Mouse (Mus musculus): ENCODE results near the gene Adh6b.
"Not testable (repeated sequence)": the region's sequence is repeated elsewhere in the genome, so short reads cannot be mapped to it uniquely, and the experiment has no call there.

Adh6b gene

DNA sequence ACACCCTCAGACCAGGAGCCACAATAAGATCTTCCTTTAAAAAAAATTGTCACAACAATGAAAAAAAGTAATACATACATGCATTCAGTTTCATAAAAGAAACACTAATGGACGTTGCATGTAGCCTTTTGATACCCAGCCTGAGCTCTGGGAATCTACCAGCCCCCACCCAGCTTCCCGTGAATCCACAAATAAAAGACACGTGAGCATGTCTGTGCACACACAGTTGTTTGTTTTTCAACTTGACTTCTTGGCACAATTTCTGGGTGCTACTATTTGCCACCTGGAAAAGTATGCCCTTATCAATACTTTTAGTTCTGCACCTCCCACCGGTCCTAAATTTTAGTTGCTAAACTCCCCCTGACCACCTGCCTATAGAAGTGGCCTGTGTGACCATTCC is 19.1 kb downstream of the Adh6b start:
- intact Hi-C loops (cut with DNase I): no loop called here

GRCm38 (mm10) chr3:138362920-138363319 is 21.3 kb downstream of the Adh6b start:
- intact Hi-C loops (cut with DNase I): no loop called here

DNA sequence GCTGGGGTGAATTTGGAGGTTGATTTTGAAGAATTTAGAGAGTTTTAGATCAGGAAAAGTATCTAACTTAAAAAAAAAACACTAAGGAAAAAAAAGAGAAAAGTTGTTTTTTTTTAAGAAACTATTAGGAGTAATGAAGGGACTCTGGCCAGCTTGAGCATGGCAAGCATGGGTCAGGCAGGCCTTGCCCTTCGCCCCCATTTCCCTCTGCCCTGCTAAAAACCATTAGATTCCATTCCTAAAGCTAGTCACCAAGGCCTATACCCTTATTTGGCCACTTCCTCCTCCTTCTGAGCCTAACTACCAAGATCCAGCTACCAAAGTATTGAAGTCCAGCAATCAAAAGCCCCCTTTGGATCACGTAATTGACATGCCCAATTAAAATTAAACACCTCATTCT is 24.6 kb downstream of the Adh6b start:
- intact Hi-C loops (cut with DNase I): no loop called here

DNA sequence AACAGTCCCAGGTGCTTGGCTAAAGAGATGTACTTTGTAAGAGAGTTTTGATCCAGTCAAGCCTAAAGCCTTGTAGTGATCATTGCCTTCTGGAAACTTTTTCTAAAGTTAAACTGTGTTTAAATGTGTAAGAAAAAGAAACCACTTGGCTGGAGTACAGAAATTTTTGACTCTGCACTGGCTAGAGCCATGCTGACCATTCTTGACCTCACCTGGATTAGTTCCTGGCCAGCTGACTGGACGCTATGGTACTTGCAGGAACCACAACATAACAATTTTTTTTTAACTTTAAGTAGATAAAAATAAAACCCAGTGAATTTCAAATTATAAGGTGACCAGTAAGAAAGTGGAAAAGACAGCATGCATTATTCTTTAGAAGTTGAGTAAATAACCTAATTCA is 28.0 kb downstream of the Adh6b start:
- intact Hi-C loops (cut with DNase I): no loop called here

DNA sequence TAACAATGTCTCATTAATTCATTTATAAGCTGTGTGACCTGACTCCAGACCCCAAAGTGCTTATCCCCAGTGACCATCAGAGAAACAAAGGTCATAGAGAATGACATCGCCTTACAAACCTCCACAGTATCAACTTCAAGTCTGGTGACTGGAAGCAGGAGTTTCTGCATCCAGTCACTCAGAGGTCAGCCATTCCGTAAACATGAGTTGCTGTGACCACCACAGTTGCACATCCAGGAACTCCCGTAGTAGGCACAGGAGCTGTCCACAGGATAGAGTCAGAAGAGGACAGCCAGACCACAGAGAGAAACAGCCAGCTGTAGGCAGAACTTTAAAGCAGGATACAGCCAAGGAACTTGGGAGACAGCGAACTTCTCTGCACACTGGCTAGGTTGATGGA is 28.7 kb downstream of the Adh6b start:
- intact Hi-C loops (cut with DNase I): not testable (repeated sequence)

GRCm38 (mm10) chr3:138373920-138374319 is 32.3 kb downstream of the Adh6b start:
- intact Hi-C loops (cut with DNase I): no loop called here

DNA sequence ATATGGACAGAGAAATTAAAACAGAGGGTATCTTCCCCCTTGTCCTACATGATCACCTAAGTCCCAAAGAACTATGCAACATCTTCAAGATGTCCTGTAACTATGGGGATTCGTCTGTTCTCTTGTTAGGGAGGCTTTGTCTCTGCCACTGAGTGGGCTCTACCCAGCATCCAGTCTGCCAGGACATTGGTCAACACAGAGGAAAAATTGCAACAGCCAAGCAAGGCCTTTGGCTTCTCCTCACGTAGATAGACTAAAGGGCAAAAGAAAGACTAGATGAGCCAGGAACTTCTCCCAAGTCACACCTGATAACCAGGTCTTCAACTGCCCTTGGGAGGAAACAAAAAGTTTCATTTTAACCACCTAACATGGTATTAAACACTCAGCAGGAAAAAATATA is 33.6 kb downstream of the Adh6b start:
- intact Hi-C loops (cut with DNase I): no loop called here

DNA sequence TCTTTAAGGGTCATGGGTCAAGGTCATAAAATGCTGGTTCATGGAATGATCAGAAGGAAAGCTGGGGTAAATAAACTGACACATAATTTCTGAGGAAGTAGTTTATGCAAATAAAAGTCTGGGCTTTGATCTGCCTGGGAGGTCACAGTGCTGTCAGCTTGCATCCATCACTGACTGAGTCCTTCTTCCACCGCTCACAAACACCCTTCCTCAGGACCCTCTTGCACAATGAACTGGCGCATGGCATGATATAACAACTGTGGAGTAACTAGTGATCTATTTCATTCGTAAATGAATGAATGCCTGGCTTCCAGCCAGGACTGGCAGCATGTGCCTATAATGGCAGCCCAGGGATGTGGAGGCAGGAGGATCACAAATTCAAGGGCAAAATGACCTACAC is 39.6 kb downstream of the Adh6b start:
- intact Hi-C loops (cut with DNase I): no loop called here

DNA sequence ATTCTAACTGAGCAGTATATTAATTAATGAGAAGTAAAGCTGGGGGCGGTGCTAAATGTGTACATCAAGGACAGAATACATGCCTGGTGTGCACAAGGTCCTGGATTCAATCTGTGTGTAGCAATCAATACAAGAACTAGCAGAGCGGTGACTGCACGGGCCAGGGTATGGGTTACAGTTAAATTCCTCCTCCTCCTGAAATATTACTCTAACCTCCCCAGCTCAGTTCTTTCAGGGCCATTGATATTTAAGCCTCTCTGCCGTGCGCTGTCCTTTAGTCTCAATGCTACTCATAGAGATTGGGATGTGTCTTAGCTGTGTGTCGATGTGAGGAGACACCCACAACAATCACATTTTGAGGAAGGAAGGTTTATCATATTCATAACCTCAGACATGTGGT is 45.6 kb downstream of the Adh6b start:
- intact Hi-C loops (cut with DNase I): no loop called here

- intact Hi-C loops (cut with DNase I): loop anchor here (5.0 to 10.0 kb wide), 2 partner anchors 178 to 210 kb away; partner anchors contain the start of gene 4930579F01Rik
Measured at GRCm38 (mm10) chr3:138404872-138405271, 63.3 kb downstream of the Adh6b start.

GRCm38 (mm10) chr3:138405341-138405740 is 63.8 kb downstream of the Adh6b start:
- intact Hi-C loops (cut with DNase I): loop anchor here (5.0 to 10.0 kb wide), 2 partner anchors 178 to 211 kb away; partner anchors contain the start of gene 4930579F01Rik

DNA sequence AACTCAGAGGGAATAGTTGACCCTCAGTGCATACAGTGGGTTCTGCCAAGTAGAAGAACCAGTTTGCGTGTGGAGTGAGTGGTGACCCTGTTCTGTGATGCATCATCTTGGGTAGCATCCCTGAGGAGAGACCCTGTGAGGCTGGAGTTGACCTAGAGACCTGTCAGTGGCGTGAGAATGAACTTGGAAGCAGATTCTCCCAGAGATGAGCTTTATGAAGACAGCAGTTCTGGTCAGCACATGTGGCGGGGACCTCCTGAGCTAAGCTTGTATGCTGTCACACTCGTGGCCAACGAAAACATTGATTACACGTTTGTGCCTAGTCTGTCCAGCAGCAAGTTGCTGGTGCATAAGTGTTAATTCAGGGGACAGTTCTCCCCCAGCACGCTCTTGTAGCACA is 64.3 kb downstream of the Adh6b start:
- intact Hi-C loops (cut with DNase I): loop anchor here (5.0 to 10.0 kb wide), 2 partner anchors 179 to 211 kb away; partner anchors contain the start of gene 4930579F01Rik

DNA sequence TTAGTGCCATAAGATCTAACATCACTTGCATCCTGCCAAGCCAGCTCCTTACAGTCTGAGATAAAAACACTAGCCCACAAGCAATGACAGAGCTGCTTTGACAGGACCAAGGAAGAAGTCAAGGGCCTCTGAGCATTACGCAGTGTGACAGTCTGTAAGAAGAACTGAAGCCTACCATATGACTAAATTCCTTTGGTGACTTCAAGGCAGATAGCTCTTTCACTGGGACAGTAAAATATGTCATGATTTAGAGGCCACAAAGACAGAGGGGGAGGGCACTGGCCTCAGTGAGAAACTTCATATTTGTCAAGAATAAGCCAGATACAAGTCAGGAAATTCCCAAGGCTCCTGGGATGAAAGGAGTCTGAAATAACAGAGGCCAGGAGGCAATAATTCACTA is 66.3 kb downstream of the Adh6b start:
- intact Hi-C loops (cut with DNase I): loop anchor here (5.0 to 10.0 kb wide), 2 partner anchors 181 to 213 kb away; partner anchors contain the start of gene 4930579F01Rik
